In genomic region chr10:98029621-98030020, GRCm38 (mm10) we compare ENCODE assay signal across 15 mouse cellular contexts.
"Had no signal": no experiment of that assay in that cellular context is flagged by ENCODE, and none has a peak within 500 bp of the region (broad histone marks: within the 10 kb centered on the region; RNA-seq: fewer than 3 reads in every experiment).

No protein-coding gene starts in this region.

- H3K27me3 ChIP-seq: limb, embryonic 15.5 days; liver, embryonic 12.5 days had no signal

- H3K4me2 ChIP-seq: limb, embryonic 15.5 days; liver, embryonic 12.5 days had no signal

- H3K27ac ChIP-seq: limb, embryonic 15.5 days; liver, embryonic 12.5 days; midbrain, embryonic 10.5 days; stomach, postnatal 0 days had no signal

- ATAC-seq: liver, embryonic 12.5 days had no signal

- H3K9ac ChIP-seq: limb, embryonic 15.5 days; liver, embryonic 12.5 days; lung, embryonic 14.5 days had no signal

- H3K4me3 ChIP-seq: limb, embryonic 15.5 days; liver, embryonic 12.5 days; midbrain, embryonic 10.5 days; myocyte had no signal

- H3K9me3 ChIP-seq: limb, embryonic 15.5 days; liver, embryonic 12.5 days; midbrain, embryonic 10.5 days had no signal

- DNase-seq: kidney, postnatal 10 days; layer of hippocampus, adult 9-11 months; layer of hippocampus, postnatal 36 days; lung, postnatal 10 days; lung, postnatal 4 days; midbrain, embryonic 14.5 days; right cerebral cortex, adult 18-20 months; right cerebral cortex, postnatal 25 days; thymus, postnatal 4 days had no signal

- H3K4me1 ChIP-seq: liver, embryonic 12.5 days; midbrain, embryonic 10.5 days had no signal

- H3K36me3 ChIP-seq: limb, embryonic 15.5 days; liver, embryonic 12.5 days; midbrain, embryonic 10.5 days had no signal
